Mouse (Mus musculus) heart, postnatal 0 days (tissue): Measurements from ENCODE around the gene Tbl1xr1. TPM values are rescaled to one million over a fixed set of nuclear protein-coding genes. Genes with fewer than 3 reads are reported as not detected.

Experiments
- ATAC-seq: fragments of 200-750 bp; cut with Nextera tagmentation; 2 replicates; pipeline ENCODE4 v1.8.0; 2017; ENCODE audit warnings: low read depth, moderate number of reproducible peaks, moderate library complexity; ENCODE audit not compliant: insufficient read depth
- DNase-seq: peaks from one replicate; pipeline ENCODE4 v3.0.0-alpha.2; 2016; ENCODE audit warnings: low spot score
- H3K27ac ChIP-seq: fragments of 300-500 bp; sonication (generic); 2 replicates; pipeline ENCODE4 v1.5.1; 2014; ENCODE audit warnings: low read depth, mild to moderate bottlenecking
- H3K27me3 ChIP-seq: fragments of 300-500 bp; sonication (generic); 2 replicates; pipeline ENCODE4 v1.6.1; 2014; ENCODE audit warnings: low read length, mixed read lengths; ENCODE audit not compliant: control insufficient read depth, insufficient read depth
- H3K36me3 ChIP-seq: fragments of 300-500 bp; sonication (generic); replicated peaks from 2 replicates; pipeline ENCODE4 v1.6.1; 2014; ENCODE audit warnings: low read length, mixed read lengths; ENCODE audit not compliant: control insufficient read depth, insufficient read depth
- H3K4me1 ChIP-seq: fragments of 300-500 bp; sonication (generic); 2 replicates; pipeline ENCODE4 v1.6.1; 2014; ENCODE audit warnings: antibody characterized with exemption; ENCODE audit not compliant: control insufficient read depth, insufficient read depth
- H3K4me2 ChIP-seq: fragments of 300-500 bp; sonication (generic); 2 replicates; pipeline ENCODE4 v1.6.1; 2014; ENCODE audit warnings: low read depth, mild to moderate bottlenecking, low read length, moderate library complexity
- H3K4me3 ChIP-seq: fragments of 300-500 bp; sonication (generic); 2 replicates; pipeline ENCODE4 v1.5.1; 2014; ENCODE audit warnings: low read depth, low read length
- H3K9ac ChIP-seq: fragments of 300-500 bp; sonication (generic); replicated peaks from 2 replicates; pipeline ENCODE4 v1.6.1; 2014; ENCODE audit warnings: low read depth, low read length, mixed read lengths
- H3K9me3 ChIP-seq: fragments of 300-500 bp; sonication (generic); replicated peaks from 2 replicates; pipeline ENCODE4 v1.6.1; 2016; ENCODE audit warnings: low read length; ENCODE audit not compliant: control insufficient read depth
- CTCF ChIP-seq: IDR thresholded peaks from 2 replicates; pipeline ENCODE4 v1.5.1; 2016; ENCODE audit warnings: antibody characterized with exemption, control low read depth, low read depth
- EP300 ChIP-seq: IDR thresholded peaks from 2 replicates; pipeline ENCODE4 v1.6.1; 2016; ENCODE audit warnings: antibody characterized with exemption, low read depth
- WGBS: fragments of 180-500 bp; shearing (Covaris S2); extraction: QIAGEN DNeasy Blood & Tissue Kit; methylation state at CpG from one replicate; pipeline ENCODE4 v1.1.7; 2014; 5-methylcytosine and 5-hydroxymethylcytosine counted together
- polyA plus RNA-seq: library from polyadenylated mRNA; unstranded; fragments of >200 nt; fragmentation: Nextera tagmentation; extraction: Ambion mirVana; gene quantifications from 2 replicates; pipeline ENCODE4 v1.2.1, GENCODE M21; 2015
- total RNA-seq: library from RNA; depleted of rRNA; stranded (reverse); fragments of >200 nt; gene quantifications from 2 replicates; pipeline ENCODE4 v1.2.3, GENCODE M21; 2014; ENCODE audit warnings: low replicate concordance

Gene Tbl1xr1
- total and polyA plus RNA-seq, 2 experiments from 2014 or later = 7.7 to 17.2 TPM

- Histone ChIP-seq H3K27ac (no peak overlapping the region), H3K9ac (no peak overlapping the region), H3K4me1 (peaks cover 3% of the 10 kb centered on the region; the same call in 1 of the 2 replicates), H3K9me3 (no peaks in the 10 kb centered on the region), H3K4me3 (no peak overlapping the region), H3K36me3 (no peaks in the 10 kb centered on the region), H3K4me2 (no peak overlapping the region), H3K27me3 (no peaks in the 10 kb centered on the region)
- no peak for TF ChIP-seq CTCF
- TF ChIP-seq EP300 = no peak
- DNase-seq (no peak), ATAC-seq (no peak)
- WGBS = 78% methylated on average over 9 of the region's 9 CpGs
These were observed 61.5 kb downstream of the Tbl1xr1 start for GRCm38 (mm10) chr3:22137793-22138579.

- Histone ChIP-seq H3K4me1 (peaks cover 3% of the 10 kb centered on the region; the same call in 1 of the 2 replicates), H3K4me2 (no peak overlapping the region), H3K36me3 (no peaks in the 10 kb centered on the region), H3K9me3 (no peaks in the 10 kb centered on the region), H3K27ac (no peak overlapping the region), H3K9ac (no peak overlapping the region), H3K27me3 (no peaks in the 10 kb centered on the region), H3K4me3 (no peak overlapping the region)
- DNase-seq = no peak
- WGBS = 56% methylated on average over 2 of the region's 2 CpGs
- TF ChIP-seq EP300 (no peak), CTCF (no peak)
- no peak for ATAC-seq
These were observed 62.2 kb downstream of the Tbl1xr1 start for GRCm38 (mm10) chr3:22138580-22139099.

- H3K4me2 ChIP-seq = no peak overlapping the region
- no peak overlapping the region for H3K27ac ChIP-seq
- H3K27me3 ChIP-seq = no peaks in the 10 kb centered on the region
- WGBS = 77% methylated on average over 3 of the region's 3 CpGs
- TF ChIP-seq CTCF (no peak), EP300 (no peak)
- H3K9me3 ChIP-seq = no peaks in the 10 kb centered on the region
- no peak overlapping the region for H3K9ac ChIP-seq
- no peaks in the 10 kb centered on the region for H3K36me3 ChIP-seq
- ATAC-seq (no peak), DNase-seq (no peak)
- no peak overlapping the region for H3K4me3 ChIP-seq
- H3K4me1 ChIP-seq = peaks cover 6% of the 10 kb centered on the region
These were observed 63.7 kb downstream of the Tbl1xr1 start for GRCm38 (mm10) chr3:22140111-22140658.

GRCm38 (mm10) chr3:22141984-22142719 is 65.7 kb downstream of the Tbl1xr1 start:
- WGBS = 84% methylated on average over 6 of the region's 6 CpGs
- no peak overlapping the region for H3K4me2 ChIP-seq
- TF ChIP-seq EP300 (no peak), CTCF (no peak)

GRCm38 (mm10) chr3:22142846-22143641 is 66.6 kb downstream of the Tbl1xr1 start:
- DNase-seq (no peak), ATAC-seq (no peak)
- 72% methylated on average over 5 of the region's 5 CpGs for WGBS
- H3K4me1 ChIP-seq = peaks cover 6% of the 10 kb centered on the region
- no peak overlapping the region for H3K4me2 ChIP-seq
- H3K4me3 ChIP-seq = no peak overlapping the region
- no peaks in the 10 kb centered on the region for H3K27me3 ChIP-seq
- H3K9me3 ChIP-seq = no peaks in the 10 kb centered on the region
- no peak for TF ChIP-seq EP300
- TF ChIP-seq CTCF = peak; percentile 48
- no peak overlapping the region for H3K27ac ChIP-seq
- no peaks in the 10 kb centered on the region for H3K36me3 ChIP-seq
- H3K9ac ChIP-seq = no peak overlapping the region

More at GRCm38 (mm10) chr3:22141984-22142719, 65.7 kb downstream of the Tbl1xr1 start:
- Histone ChIP-seq H3K4me1 (peaks cover 6% of the 10 kb centered on the region), H3K9ac (no peak overlapping the region), H3K27ac (no peak overlapping the region), H3K36me3 (no peaks in the 10 kb centered on the region), H3K9me3 (no peaks in the 10 kb centered on the region), H3K4me3 (no peak overlapping the region), H3K27me3 (no peaks in the 10 kb centered on the region)
- ATAC-seq = no peak
- DNase-seq = no peak
